14 mouse cellular contexts compared by ENCODE assay signal in the genomic region with DNA sequence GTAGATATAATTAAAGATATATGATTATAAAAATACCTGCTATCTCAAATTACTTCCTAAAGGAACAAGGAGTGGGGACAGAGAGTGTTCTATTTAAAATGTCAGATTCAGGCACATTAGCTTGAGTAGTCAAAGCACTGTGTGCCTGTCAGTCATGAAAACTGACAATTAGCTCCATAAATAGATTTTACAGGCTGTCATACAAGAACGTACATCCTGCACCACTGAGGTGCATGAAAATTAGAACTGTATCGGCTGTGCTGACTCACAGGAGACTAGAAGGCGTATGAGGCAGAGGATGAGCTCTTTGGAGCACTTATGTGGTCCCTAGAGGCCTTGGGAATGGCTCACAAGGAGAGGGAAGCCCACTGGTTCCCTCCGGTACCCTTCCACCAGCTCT.
"Had no signal": no experiment of that assay in that cellular context is flagged by ENCODE, and none has a peak within 500 bp of the region (broad histone marks: within the 10 kb centered on the region; RNA-seq: fewer than 3 reads in every experiment).

No protein-coding gene starts in this region.

- DNase-seq: kidney, adult 11 months; kidney, adult 9 months; kidney, postnatal 36 days; left cerebral cortex, postnatal 4 days; lung, adult 18-20 months; spleen, adult 18-20 months; thymus, adult 2 months; thymus, postnatal 25 days had no signal

- H3K27me3 ChIP-seq: limb, embryonic 13.5 days; midbrain, embryonic 13.5 days; neural tube, embryonic 15.5 days had no signal

- H3K4me3 ChIP-seq: limb, embryonic 13.5 days; midbrain, embryonic 13.5 days; myocyte; neural tube, embryonic 15.5 days had no signal

- H3K9me3 ChIP-seq: limb, embryonic 13.5 days; midbrain, embryonic 13.5 days; neural tube, embryonic 15.5 days had no signal

- H3K27ac ChIP-seq: kidney, postnatal 0 days; limb, embryonic 13.5 days; liver, embryonic 14.5 days; midbrain, embryonic 13.5 days; neural tube, embryonic 15.5 days had no signal

- H3K4me2 ChIP-seq: limb, embryonic 13.5 days; midbrain, embryonic 13.5 days; neural tube, embryonic 15.5 days had no signal

- H3K9ac ChIP-seq: limb, embryonic 13.5 days; liver, embryonic 14.5 days; midbrain, embryonic 13.5 days; neural tube, embryonic 15.5 days had no signal

- H3K36me3 ChIP-seq: limb, embryonic 13.5 days; midbrain, embryonic 13.5 days; neural tube, embryonic 15.5 days had no signal

- ATAC-seq: midbrain, embryonic 13.5 days had no signal
